Mouse (Mus musculus) G1E (cell line): ENCODE measurements at regions not wholly inside any gene's neighbourhood (a gene's known extent, or its start where the extent isn't known, plus 50 kb on each side); places are given as distances from the start of the nearest gene placed in this dataset.

Source experiments
- CTCF ChIP-seq: IDR thresholded peaks from 2 replicates; pipeline ENCODE4 v1.5.1; 2012; ENCODE audit warnings: low read depth, low read length, inconsistent platforms, mixed read lengths
- GATA1 ChIP-seq: IDR thresholded peaks from 2 replicates; pipeline ENCODE4 v1.6.1; 2012; ENCODE audit warnings: borderline replicate concordance, low read length, inconsistent platforms, mixed read lengths
- GATA2 ChIP-seq: IDR thresholded peaks from 2 replicates; pipeline ENCODE4 v1.6.1; 2012; ENCODE audit warnings: low read depth, low read length, inconsistent platforms, borderline replicate concordance
- POLR2AphosphoS5 ChIP-seq: IDR thresholded peaks from 2 replicates; pipeline ENCODE4 v1.6.1; 2012; ENCODE audit warnings: low read depth, low read length, inconsistent platforms; ENCODE audit not compliant: insufficient replicate concordance
- TAL1 ChIP-seq: conservative IDR thresholded peaks from 2 replicates; pipeline ENCODE4 v1.6.1; 2012; ENCODE audit warnings: low read depth, low read length, inconsistent platforms, mixed read lengths

DNA sequence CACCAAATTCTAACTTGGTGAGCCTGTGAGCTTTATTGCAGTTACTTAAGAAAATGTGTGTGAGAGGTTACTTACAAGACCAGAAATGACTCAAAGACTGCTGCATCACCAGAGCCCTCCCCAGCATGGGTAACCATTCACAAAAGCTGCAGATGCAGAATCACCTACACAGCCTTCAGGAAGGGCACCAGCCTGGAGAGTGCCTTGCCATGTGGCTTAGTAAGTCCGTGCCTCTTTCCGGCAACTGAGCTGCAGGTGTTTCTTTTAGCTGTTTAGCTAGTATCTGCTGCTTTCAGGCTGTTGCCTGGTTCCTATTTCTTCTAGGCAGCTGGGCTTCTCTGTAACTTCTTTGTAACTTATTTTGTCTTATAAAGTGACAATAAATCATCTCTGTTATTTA lies 213.2 kb upstream of the Stxbp6 start:
- TF ChIP-seq CTCF (no peak), TAL1 (no peak), GATA1 (no peak), GATA2 (no peak), POLR2AphosphoS5 (no peak)
